Mouse (Mus musculus) intestine, embryonic 15.5 days (tissue): ENCODE results near the gene Rpl31. TPM values are rescaled to one million over a fixed set of nuclear protein-coding genes. Genes with fewer than 3 reads are reported as not detected.

ENCODE experiments used
- ATAC-seq: fragments of 200-750 bp; cut with Nextera tagmentation; 2 replicates; pipeline ENCODE4 v1.8.0; 2017; ENCODE audit warnings: moderate TSS enrichment, moderate library complexity
- H3K27ac ChIP-seq: fragments of 300-500 bp; sonication (generic); 2 replicates; pipeline ENCODE4 v1.5.1; 2015; ENCODE audit warnings: mild to moderate bottlenecking, inconsistent platforms
- H3K27me3 ChIP-seq: fragments of 300-500 bp; sonication (generic); replicated peaks from 2 replicates; pipeline ENCODE4 v1.6.1; 2015; ENCODE audit warnings: inconsistent platforms
- H3K36me3 ChIP-seq: fragments of 300-500 bp; sonication (generic); 2 replicates; pipeline ENCODE4 v1.6.1; 2015; ENCODE audit warnings: inconsistent platforms
- H3K4me1 ChIP-seq: fragments of 300-500 bp; sonication (generic); replicated peaks from 2 replicates; pipeline ENCODE4 v1.6.1; 2015; ENCODE audit warnings: inconsistent platforms
- H3K4me2 ChIP-seq: fragments of 300-500 bp; sonication (generic); replicated peaks from 2 replicates; pipeline ENCODE4 v1.6.1; 2015; ENCODE audit warnings: mild to moderate bottlenecking, inconsistent platforms
- H3K4me3 ChIP-seq: fragments of 300-500 bp; sonication (generic); replicated peaks from 2 replicates; pipeline ENCODE4 v1.5.1; 2015; ENCODE audit warnings: inconsistent platforms
- H3K9ac ChIP-seq: fragments of 300-500 bp; sonication (generic); 2 replicates; pipeline ENCODE4 v1.6.1; 2015; ENCODE audit warnings: inconsistent platforms
- H3K9me3 ChIP-seq: fragments of 300-500 bp; sonication (generic); 2 replicates; pipeline ENCODE4 v1.6.1; 2016; ENCODE audit warnings: inconsistent platforms
- WGBS: fragments of 180-500 bp; shearing (Covaris S2); methylation state at CpG from one replicate; pipeline ENCODE4 v1.1.7; 2015; 5-methylcytosine and 5-hydroxymethylcytosine counted together
- polyA plus RNA-seq: library from polyadenylated mRNA; unstranded; fragments of >200 nt; fragmentation: Nextera tagmentation; extraction: Ambion mirVana; gene quantifications from 2 replicates; pipeline ENCODE4 v1.2.1, GENCODE M21; 2015

The Rpl31 gene
- polyA plus RNA-seq, 1 experiment from 2014 or later = 550 TPM

DNA sequence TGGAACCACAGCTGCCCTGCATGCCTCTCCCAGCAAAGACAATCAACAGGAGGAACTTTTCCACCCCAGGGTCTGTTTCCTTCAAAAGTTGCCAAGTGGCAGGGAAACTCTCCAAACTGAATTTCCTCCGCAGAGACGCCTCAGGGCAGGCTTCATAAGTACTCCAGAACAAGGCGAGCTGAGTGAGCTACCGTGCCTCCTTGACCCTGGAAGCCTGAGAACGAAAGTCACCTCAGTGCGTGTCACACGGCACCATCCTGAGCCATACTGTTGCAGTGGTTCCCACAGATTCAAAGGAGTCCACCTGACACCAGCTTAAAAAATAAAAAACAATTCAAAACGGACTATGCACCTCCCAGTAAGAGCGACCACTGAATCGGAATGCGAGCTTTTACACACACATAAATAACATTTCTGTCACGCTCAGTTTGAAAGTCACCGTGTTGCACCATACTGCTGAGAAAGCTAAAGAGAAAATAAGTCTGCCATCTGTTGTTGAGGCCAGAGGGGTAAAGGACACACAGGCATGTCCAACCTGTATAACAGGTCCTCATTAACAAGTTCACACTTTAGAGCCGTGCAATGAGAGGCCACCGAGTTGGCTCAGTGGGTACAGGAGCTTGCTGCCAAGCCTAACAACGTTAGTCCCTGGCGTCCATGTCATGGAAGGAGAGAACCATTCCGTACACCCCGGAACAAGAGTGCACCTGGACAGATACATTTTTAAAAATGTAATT is 42.6 kb downstream of the Rpl31 start:
- Histone ChIP-seq H3K4me3 (no peak overlapping the region), H3K4me2 (no peak overlapping the region), H3K4me1 (no peaks in the 10 kb centered on the region), H3K27ac (no peak overlapping the region), H3K36me3 (no peaks in the 10 kb centered on the region), H3K9ac (no peak overlapping the region), H3K9me3 (no peaks in the 10 kb centered on the region), H3K27me3 (no peaks in the 10 kb centered on the region)
- ATAC-seq = no peak
- 76% methylated on average over 19 of the region's 19 CpGs for WGBS

DNA sequence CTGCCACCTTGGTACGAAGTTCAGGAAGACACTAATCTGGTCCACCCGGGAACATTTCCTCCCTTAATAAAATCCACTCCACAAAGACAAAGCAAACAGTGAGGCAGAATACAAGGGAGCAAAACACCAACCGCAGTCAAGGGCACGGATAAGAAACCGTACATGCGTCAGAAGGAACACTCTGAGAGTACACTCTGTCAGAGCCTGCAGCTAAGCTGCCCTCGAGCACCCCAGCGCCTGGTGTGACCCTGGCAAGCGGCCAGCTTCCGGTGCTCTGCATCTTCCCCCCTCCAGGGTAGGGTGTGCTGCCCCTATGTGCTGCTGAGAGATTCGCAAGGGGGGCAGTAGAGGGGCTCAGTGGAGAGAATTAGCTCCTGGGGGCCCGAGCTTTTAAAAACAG is 50.2 kb downstream of the Rpl31 start:
- Histone ChIP-seq H3K27me3 (no peaks in the 10 kb centered on the region), H3K4me3 (no peak overlapping the region), H3K9ac (no peak overlapping the region), H3K27ac (no peak overlapping the region), H3K4me1 (peaks cover 6% of the 10 kb centered on the region; the same call in 1 of the 2 replicates), H3K4me2 (no peak overlapping the region), H3K9me3 (no peaks in the 10 kb centered on the region), H3K36me3 (no peaks in the 10 kb centered on the region)
- WGBS = 19% methylated on average over 12 of the region's 12 CpGs
- peak; percentile 79 for ATAC-seq

DNA sequence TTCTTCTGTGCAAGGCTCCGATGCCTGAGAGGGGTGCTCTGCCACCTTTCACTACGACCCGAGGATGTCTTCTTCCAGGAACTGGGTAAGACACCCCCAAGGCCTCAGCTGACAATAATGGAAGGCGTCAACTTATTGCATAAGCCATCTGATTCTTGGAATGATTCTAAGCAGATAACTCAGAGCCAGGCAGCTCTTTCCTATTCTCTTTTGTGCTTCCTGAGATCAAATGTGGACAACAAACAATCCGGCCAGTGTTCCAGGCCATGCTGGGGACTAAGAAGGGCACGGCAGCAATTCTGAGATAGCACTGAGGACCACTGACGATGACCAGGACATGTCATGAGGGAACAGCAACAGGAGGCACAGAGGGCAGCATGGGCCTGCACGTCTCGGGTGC is 51.2 kb downstream of the Rpl31 start:
- Histone ChIP-seq H3K9ac (no peak overlapping the region), H3K4me2 (no peak overlapping the region), H3K36me3 (no peaks in the 10 kb centered on the region), H3K27me3 (no peaks in the 10 kb centered on the region), H3K4me3 (no peak overlapping the region), H3K9me3 (no peaks in the 10 kb centered on the region), H3K27ac (no peak overlapping the region), H3K4me1 (peaks cover 6% of the 10 kb centered on the region; the same call in 1 of the 2 replicates)
- WGBS = 65% methylated on average over 9 of the region's 9 CpGs
- no peak for ATAC-seq

DNA sequence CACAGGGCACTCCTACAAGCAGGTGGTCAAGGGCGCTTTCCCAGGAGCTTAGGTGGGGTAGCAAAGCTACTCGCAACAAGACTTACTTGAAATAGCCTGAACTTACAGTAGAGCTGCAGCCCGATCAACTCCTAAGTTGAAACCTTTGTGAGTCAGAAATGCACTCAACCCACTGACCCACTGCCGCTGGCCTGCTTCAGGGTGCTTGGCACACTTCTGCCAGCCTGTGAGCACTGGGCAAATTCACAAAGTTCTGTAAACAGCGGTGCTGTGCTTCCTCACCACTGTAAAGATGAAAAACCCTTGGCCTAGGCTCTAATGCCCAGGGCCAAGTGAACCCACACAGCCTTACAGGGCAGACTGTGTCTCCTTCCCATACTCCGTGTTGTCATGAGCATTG is 53.3 kb downstream of the Rpl31 start:
- Histone ChIP-seq H3K4me3 (no peak overlapping the region), H3K27me3 (no peaks in the 10 kb centered on the region), H3K4me1 (peaks cover 6% of the 10 kb centered on the region; the same call in 1 of the 2 replicates), H3K9me3 (no peaks in the 10 kb centered on the region), H3K36me3 (no peaks in the 10 kb centered on the region), H3K27ac (no peak overlapping the region), H3K9ac (no peak overlapping the region), H3K4me2 (no peak overlapping the region)
- WGBS = 94% methylated on average over 6 of the region's 6 CpGs
- ATAC-seq = no peak

Other genes with a start within 250 kb of the Rpl31 start
- 0.49 and 0.64 TPM in 2 replicates for gene Npas2, start 174.1 kb upstream of the Rpl31 start, polyA plus RNA-seq
- gene Tbc1d8, start 110.9 kb downstream of the Rpl31 start, polyA plus RNA-seq = 8.6 and 8.7 TPM in 2 replicates
- 20.6 and 21.7 TPM in 2 replicates for gene Cnot11, start 167.2 kb downstream of the Rpl31 start, polyA plus RNA-seq
- gene Rnf149, start 209.6 kb downstream of the Rpl31 start, polyA plus RNA-seq = 35.3 and 36.6 TPM in 2 replicates